Mouse (Mus musculus) heart, postnatal 14 days (tissue): ENCODE data around the gene Tagln2. TPM values are rescaled to one million over a fixed set of nuclear protein-coding genes. Genes with fewer than 3 reads are reported as not detected.

Experiments used
- DNase-seq, 2 experiments: peaks; one replicate each; pipeline ENCODE4 v3.0.0; 2021 to 2022
- intact Hi-C: fragments of 180-260 bp; cut with DNase I; formaldehyde crosslinking; loops from one replicate; pipeline ENCODE4 v1.15.1; 2025
- total RNA-seq, 2 experiments: library from RNA; stranded (reverse); gene quantifications; 2 replicates each; pipeline ENCODE4 v1.2.3; 2021

The Tagln2 gene
- total RNA-seq, 2 experiments from 2014 or later, result 110 to 117 TPM

GRCm38 (mm10) chr1:172500451-172501370 is 864 bp downstream of the Tagln2 start:
- intact Hi-C loops, result loop anchor here (1.0 to 2.0 kb wide), 2 partner anchors 20 to 25 kb away; partner anchors contain the start of gene Cfap45
- peak; percentile 70 to 75 for DNase-seq

GRCm38 (mm10) chr1:172501371-172502144 is 1.7 kb downstream of the Tagln2 start:
- peak; percentile 75 to 82 for DNase-seq
- intact Hi-C loops, result loop anchor here (1.0 to 2.0 kb wide), 2 partner anchors 19 to 24 kb away; partner anchors contain the start of gene Cfap45

GRCm38 (mm10) chr1:172502145-172503110 is 2.6 kb downstream of the Tagln2 start:
- intact Hi-C loops, result no loop called here
- peak; percentile 43 to 48 for DNase-seq

- DNase-seq, result peak; percentile 57 to 62
- intact Hi-C loops, result no loop called here
These were observed 3.5 kb downstream of the Tagln2 start for GRCm38 (mm10) chr1:172503111-172503997.

GRCm38 (mm10) chr1:172504756-172505155 is 4.9 kb downstream of the Tagln2 start:
- DNase-seq, result no peak
- intact Hi-C loops, result no loop called here

- DNase-seq, result peak; percentile 36 to 51
These were observed 7.2 kb downstream of the Tagln2 start for GRCm38 (mm10) chr1:172507001-172507400.

GRCm38 (mm10) chr1:172507701-172508100 is 7.9 kb downstream of the Tagln2 start:
- no peak for DNase-seq
- intact Hi-C loops, result no loop called here

More at GRCm38 (mm10) chr1:172507001-172507400, 7.2 kb downstream of the Tagln2 start:
- intact Hi-C loops, result no loop called here

- intact Hi-C loops, result no loop called here
- DNase-seq, result no peak
These were observed 8.3 kb downstream of the Tagln2 start for GRCm38 (mm10) chr1:172508172-172508571.

GRCm38 (mm10) chr1:172509235-172509634 is 9.4 kb downstream of the Tagln2 start:
- no peak for DNase-seq

GRCm38 (mm10) chr1:172509983-172510382 is 10.1 kb downstream of the Tagln2 start:
- intact Hi-C loops, result no loop called here
- no peak for DNase-seq

More at GRCm38 (mm10) chr1:172509235-172509634, 9.4 kb downstream of the Tagln2 start:
- intact Hi-C loops, result no loop called here

- intact Hi-C loops, result no loop called here
- no peak for DNase-seq
These were observed 10.7 kb downstream of the Tagln2 start for GRCm38 (mm10) chr1:172510421-172510972.

- intact Hi-C loops, result no loop called here
- peak; percentile 68 to 74 for DNase-seq
These were observed 13.1 kb downstream of the Tagln2 start for GRCm38 (mm10) chr1:172512962-172513361.

- intact Hi-C loops, result no loop called here
- peak; percentile 72 to 75 for DNase-seq
These were observed 13.8 kb downstream of the Tagln2 start for GRCm38 (mm10) chr1:172513525-172514212.

GRCm38 (mm10) chr1:172514213-172514529 is 14.3 kb downstream of the Tagln2 start:
- DNase-seq, result no peak
- intact Hi-C loops, result no loop called here

GRCm38 (mm10) chr1:172514551-172515268 is 14.9 kb downstream of the Tagln2 start:
- peak in 1 of 2 experiments; percentile 52 for DNase-seq
- intact Hi-C loops, result no loop called here

GRCm38 (mm10) chr1:172515396-172515795 is 15.5 kb downstream of the Tagln2 start:
- no peak for DNase-seq
- intact Hi-C loops, result no loop called here

GRCm38 (mm10) chr1:172518013-172518412 is 18.2 kb downstream of the Tagln2 start:
- intact Hi-C loops, result no loop called here
- DNase-seq, result no peak
